Mouse (Mus musculus): ENCODE results near the gene Alkbh6.

The Alkbh6 gene

GRCm38 (mm10) chr7:30328379-30328778 is 19.9 kb downstream of the Alkbh6 start:
- no peak for DNase-seq (ENCODE audit: low spot score in 2 of 2)

GRCm38 (mm10) chr7:30331887-30332286 is 23.4 kb downstream of the Alkbh6 start:
- peak; percentile 88 to 92 for DNase-seq (ENCODE audit: low spot score in 2 of 2)

- no peak for DNase-seq (ENCODE audit: low spot score in 2 of 2)
Measured at GRCm38 (mm10) chr7:30332622-30333259, 24.2 kb downstream of the Alkbh6 start.

- peak; percentile 71 to 80 for DNase-seq (ENCODE audit: low spot score in 2 of 2)
Measured at GRCm38 (mm10) chr7:30333436-30333835, 24.9 kb downstream of the Alkbh6 start.

- DNase-seq (ENCODE audit: low spot score in 2 of 2) = no peak
Measured at GRCm38 (mm10) chr7:30334563-30334962, 26.0 kb downstream of the Alkbh6 start.

GRCm38 (mm10) chr7:30335688-30336087 is 27.2 kb downstream of the Alkbh6 start:
- no peak for DNase-seq (ENCODE audit: low spot score in 2 of 2)

- peak; percentile 77 to 90 for DNase-seq (ENCODE audit: low spot score in 2 of 2)
Measured at GRCm38 (mm10) chr7:30336384-30336783, 27.9 kb downstream of the Alkbh6 start.

GRCm38 (mm10) chr7:30339432-30340109 is 31.1 kb downstream of the Alkbh6 start:
- no peak for DNase-seq (ENCODE audit: low spot score in 2 of 2)

- no peak for DNase-seq (ENCODE audit: low spot score in 2 of 2)
Measured at GRCm38 (mm10) chr7:30346635-30347379, 38.3 kb downstream of the Alkbh6 start.

- peak; percentile 65 to 67 for DNase-seq (ENCODE audit: low spot score in 2 of 2)
Measured at GRCm38 (mm10) chr7:30347828-30348227, 39.3 kb downstream of the Alkbh6 start.

GRCm38 (mm10) chr7:30353279-30353822 is 44.8 kb downstream of the Alkbh6 start:
- DNase-seq (ENCODE audit: low spot score in 2 of 2) = peak in 1 of 2 experiments; percentile 68

- DNase-seq (ENCODE audit: low spot score in 2 of 2) = no peak
Measured at GRCm38 (mm10) chr7:30354059-30354458, 45.5 kb downstream of the Alkbh6 start.

- no peak for DNase-seq (ENCODE audit: low spot score in 2 of 2)
Measured at GRCm38 (mm10) chr7:30358378-30359186, 50.1 kb downstream of the Alkbh6 start.

- DNase-seq (ENCODE audit: low spot score in 2 of 2) = no peak
Measured at GRCm38 (mm10) chr7:30359276-30359865, 50.9 kb downstream of the Alkbh6 start.

GRCm38 (mm10) chr7:30360028-30360427 is 51.5 kb downstream of the Alkbh6 start:
- no peak for DNase-seq (ENCODE audit: low spot score in 2 of 2)

GRCm38 (mm10) chr7:30362652-30363343 is 54.3 kb downstream of the Alkbh6 start, which contains the start of gene Lrfn3:
TSS of gene Lrfn3 (minus strand) at chr7:30362772.
- DNase-seq (ENCODE audit: low spot score in 2 of 2) = peak in 1 of 2 experiments; percentile 44

- no peak for DNase-seq (ENCODE audit: low spot score in 2 of 2)
Measured at GRCm38 (mm10) chr7:30363344-30363738, 54.8 kb downstream of the Alkbh6 start.

Data from frontal cortex, postnatal 14 days (tissue).